Mouse (Mus musculus): ENCODE results near the gene Icam4. TPM values are rescaled to one million over a fixed set of nuclear protein-coding genes. Genes with fewer than 3 reads are reported as not detected.

Gene Icam4
- polyA plus RNA-seq, 1 experiment from 2014 or later, result 16.2 TPM

DNA sequence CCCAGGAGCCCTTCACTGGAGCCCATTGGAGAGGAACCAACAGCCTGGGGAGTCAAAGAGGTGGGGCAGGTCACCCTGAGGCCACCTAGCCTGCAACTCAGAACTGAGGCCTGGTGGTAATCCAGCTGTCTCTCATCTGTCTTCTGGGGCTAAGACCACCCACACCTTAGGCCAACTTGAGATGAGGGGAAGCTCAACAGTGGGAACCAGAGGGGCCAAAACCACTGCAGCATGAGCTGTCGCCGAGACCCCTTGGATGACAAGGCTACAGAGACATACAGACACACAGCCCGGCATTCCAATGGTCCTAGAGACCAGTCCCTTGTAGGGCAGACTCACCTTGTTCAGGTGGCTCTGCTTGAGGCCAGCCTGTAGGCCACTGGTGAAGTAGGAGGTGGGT, 46.5 kb downstream of the Icam4 start:
- Histone ChIP-seq H3K27me3 (replicated peaks) (no peaks in the 10 kb centered on the region), H3K27ac (no peak overlapping the region), H3K4me1 (peaks cover 15% of the 10 kb centered on the region), H3K4me2 (no peak overlapping the region), H3K9ac (no peak overlapping the region), H3K36me3 (peaks cover 48% of the 10 kb centered on the region), H3K4me3 (replicated peaks) (no peak overlapping the region), H3K9me3 (no peaks in the 10 kb centered on the region)
- WGBS, result 90% methylated on average over 3 of the region's 3 CpGs
- ATAC-seq (ENCODE audit: insufficient read depth, low FRiP score, low read depth), result no peak

MicroRNAs within 50 kb of the gene (microRNA counts, 519-probe panel; counts per million panel counts)
- microRNA mmu-miR-1900, result 2,583 counts per million, percentile 61 among the panel's probes with 10 or more counts

Small RNA genes within 50 kb of the gene (microRNA-seq; reads per million reads assigned to microRNA genes)
- gene Mir1900 (not detected), gene Mir7082 (not detected)

Other genes starting within 250 kb of the Icam4 start
- gene Col5a3, start 214.3 kb upstream of the Icam4 start, polyA plus RNA-seq (2015; fragmentation: Nextera tagmentation; extraction: Ambion mirVana), result 3.2 and 3.5 TPM in 2 replicates
- not detected in 2 replicates for gene Rdh8, start 210.9 kb upstream of the Icam4 start, polyA plus RNA-seq (2015; fragmentation: Nextera tagmentation; extraction: Ambion mirVana)
- gene A230050P20Rik, start 160.7 kb upstream of the Icam4 start, polyA plus RNA-seq (2015; fragmentation: Nextera tagmentation; extraction: Ambion mirVana), result 20.7 and 21.2 TPM in 2 replicates
- gene Angptl6, start 149.6 kb upstream of the Icam4 start, polyA plus RNA-seq (2015; fragmentation: Nextera tagmentation; extraction: Ambion mirVana), result 7.5 and 8.1 TPM in 2 replicates
- 80.9 and 81.3 TPM in 2 replicates for gene Ppan, start 141.2 kb upstream of the Icam4 start, polyA plus RNA-seq (2015; fragmentation: Nextera tagmentation; extraction: Ambion mirVana)
- gene Eif3g, start 130.8 kb upstream of the Icam4 start, polyA plus RNA-seq (2015; fragmentation: Nextera tagmentation; extraction: Ambion mirVana), result 283 and 327 TPM in 2 replicates
- gene Dnmt1, start 69.5 kb upstream of the Icam4 start, polyA plus RNA-seq (2015; fragmentation: Nextera tagmentation; extraction: Ambion mirVana), result 74.7 and 76.0 TPM in 2 replicates
- 39.4 and 40.1 TPM in 2 replicates for gene S1pr2, start 52.6 kb upstream of the Icam4 start, polyA plus RNA-seq (2015; fragmentation: Nextera tagmentation; extraction: Ambion mirVana)
- gene Mrpl4, start 26.6 kb upstream of the Icam4 start, polyA plus RNA-seq (2015; fragmentation: Nextera tagmentation; extraction: Ambion mirVana), result 129 and 133 TPM in 2 replicates
- 10.9 and 11.3 TPM in 2 replicates for gene Icam1, start 13.4 kb upstream of the Icam4 start, polyA plus RNA-seq (2015; fragmentation: Nextera tagmentation; extraction: Ambion mirVana)
- gene Icam5, start 2.7 kb downstream of the Icam4 start, polyA plus RNA-seq (2015; fragmentation: Nextera tagmentation; extraction: Ambion mirVana), result 0.05 and 0.21 TPM in 2 replicates
- gene Zglp1, start 37.7 kb downstream of the Icam4 start, polyA plus RNA-seq (2015; fragmentation: Nextera tagmentation; extraction: Ambion mirVana), result 0.73 TPM in 1 of 2 replicates, not detected in the other
- gene Gm49373, start 43.7 kb downstream of the Icam4 start, polyA plus RNA-seq (2015; fragmentation: Nextera tagmentation; extraction: Ambion mirVana), result 0.58 and 0.82 TPM in 2 replicates
- 57.6 and 58.0 TPM in 2 replicates for gene Fdx1l, start 44.2 kb downstream of the Icam4 start, polyA plus RNA-seq (2015; fragmentation: Nextera tagmentation; extraction: Ambion mirVana)
- 1.6 and 1.7 TPM in 2 replicates for gene Gm38431, start 62.6 kb downstream of the Icam4 start, polyA plus RNA-seq (2015; fragmentation: Nextera tagmentation; extraction: Ambion mirVana)
- gene Raver1, start 62.6 kb downstream of the Icam4 start, polyA plus RNA-seq (2015; fragmentation: Nextera tagmentation; extraction: Ambion mirVana), result 48.3 and 60.9 TPM in 2 replicates
- 13.6 and 15.8 TPM in 2 replicates for gene Tyk2, start 101.9 kb downstream of the Icam4 start, polyA plus RNA-seq (2015; fragmentation: Nextera tagmentation; extraction: Ambion mirVana)
- 284 and 293 TPM in 2 replicates for gene Cdc37, start 120.6 kb downstream of the Icam4 start, polyA plus RNA-seq (2015; fragmentation: Nextera tagmentation; extraction: Ambion mirVana)
- 5.9 and 6.2 TPM in 2 replicates for gene Pde4a, start 136.3 kb downstream of the Icam4 start, polyA plus RNA-seq (2015; fragmentation: Nextera tagmentation; extraction: Ambion mirVana)
- 61.1 and 61.6 TPM in 2 replicates for gene Keap1, start 210.0 kb downstream of the Icam4 start, polyA plus RNA-seq (2015; fragmentation: Nextera tagmentation; extraction: Ambion mirVana)
- 0.93 and 1.6 TPM in 2 replicates for gene S1pr5, start 219.1 kb downstream of the Icam4 start, polyA plus RNA-seq (2015; fragmentation: Nextera tagmentation; extraction: Ambion mirVana)
- 49.9 and 51.3 TPM in 2 replicates for gene Atg4d, start 235.9 kb downstream of the Icam4 start, polyA plus RNA-seq (2015; fragmentation: Nextera tagmentation; extraction: Ambion mirVana)

Measured in stomach, embryonic 15.5 days (tissue).